Mouse (Mus musculus) ES-Bruce4 (cell line): ENCODE measurements around the gene Akap2.

Source experiments
- CTCF ChIP-seq: IDR thresholded peaks from one replicate; pipeline ENCODE4 v1.8.1; 2011; ENCODE audit warnings: low read depth, low read length
- POLR2A ChIP-seq: IDR thresholded peaks from one replicate; pipeline ENCODE4 v1.8.1; 2011; ENCODE audit warnings: low read length; ENCODE audit not compliant: insufficient read depth

GRCm38 (mm10) chr4:57788709-57789108 lies 71.3 kb downstream of the Akap2 start:
- TF ChIP-seq CTCF (peak; percentile 55), POLR2A (no peak)
